Mouse (Mus musculus): ENCODE measurements around the gene Aox1. TPM values are rescaled to one million over a fixed set of nuclear protein-coding genes. Genes with fewer than 3 reads are reported as not detected.

Gene Aox1
- 2.4 TPM for polyA plus RNA-seq (2012; fragmentation: generic; extraction: Trizol)

DNA sequence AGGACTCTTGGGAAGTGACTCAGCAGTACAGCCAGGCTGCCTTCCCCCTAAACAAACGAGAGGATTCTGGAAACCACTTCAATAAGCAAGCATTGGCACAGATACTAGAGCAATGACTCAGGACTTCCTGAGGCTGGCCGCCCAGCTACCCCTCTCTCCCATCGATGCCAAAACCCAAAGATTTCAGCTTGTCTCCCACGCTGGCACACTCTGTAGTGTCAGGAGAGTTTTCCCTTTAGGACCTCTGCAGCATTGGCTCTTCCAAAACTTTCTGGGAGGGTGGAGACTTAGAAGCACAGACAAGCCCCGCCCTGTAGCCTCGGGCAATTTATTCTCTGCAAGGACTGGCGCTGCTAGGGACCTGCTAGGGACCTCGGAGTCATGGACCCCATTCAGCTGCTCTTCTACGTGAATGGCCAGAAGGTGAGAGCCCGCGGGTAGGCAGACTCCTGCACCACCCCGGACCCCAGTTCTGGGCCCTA is at the start of gene Aox1:
Aox1 (plus strand) TSS at position 296 of the 482 bp plus-strand sequence.
- H3K4me2 ChIP-seq (ENCODE audit: low read depth): peak within 1 kb of the TSS; percentile 77
- H3K27me3 ChIP-seq (ENCODE audit: control insufficient read depth, insufficient read depth, insufficient read length): no peaks in the 10 kb centered on the region
- H3K36me3 ChIP-seq (ENCODE audit: control insufficient read depth, insufficient read depth): no peaks in the 10 kb centered on the region

DNA sequence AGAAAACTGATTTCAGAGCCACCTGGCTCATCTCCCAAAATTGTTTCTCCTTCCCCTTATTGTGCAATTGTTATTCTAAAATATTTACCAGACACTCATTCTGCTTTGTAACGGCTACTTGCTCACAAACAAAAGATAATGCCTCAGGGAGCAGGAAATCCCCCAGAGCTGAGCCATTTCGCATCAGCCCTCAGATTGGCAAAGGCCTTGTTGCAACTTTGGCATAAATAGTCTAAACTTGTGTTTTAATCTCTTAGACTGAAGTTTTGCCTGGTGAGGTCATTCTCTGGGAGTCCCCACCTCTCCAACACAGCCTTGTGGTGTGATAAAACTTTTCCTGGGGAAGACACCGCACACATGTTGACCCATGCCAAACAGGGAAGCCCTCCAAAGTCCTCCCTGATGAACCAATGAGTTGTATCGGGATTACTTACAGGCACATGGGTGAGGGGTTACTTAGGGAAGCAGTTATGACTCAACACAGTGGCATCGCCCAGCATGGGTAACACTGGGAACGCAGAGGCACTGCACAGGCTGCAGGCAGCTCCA is 40.6 kb upstream of the Aox1 start:
- TF ChIP-seq CEBPB (IDR thresholded peaks at IDR 0.05; ENCODE audit: insufficient read depth, poor library complexity, severe bottlenecking) (peak; percentile 78), USF1 (IDR thresholded peaks at IDR 0.05; ENCODE audit: low read depth) (no peak)
- Histone ChIP-seq H3K27me3 (ENCODE audit: control insufficient read depth, insufficient read depth, insufficient read length) (no peaks in the 10 kb centered on the region), H3ac (ENCODE audit: control insufficient read depth, insufficient read length) (no peak overlapping the region), H3K79me2 (ENCODE audit: control insufficient read depth, insufficient read depth) (no peaks in the 10 kb centered on the region), H3K4me2 (ENCODE audit: low read depth) (peak overlapping the region; percentile 62), H3K36me3 (ENCODE audit: control insufficient read depth, insufficient read depth) (no peaks in the 10 kb centered on the region), H3K4me3 (no peak overlapping the region)

More for the DNA sequence above, at the start of gene Aox1:
- Histone ChIP-seq H3ac (ENCODE audit: control insufficient read depth, insufficient read length) (no peak within 1 kb of the TSS), H3K79me2 (ENCODE audit: control insufficient read depth, insufficient read depth) (peaks cover 3% of the 10 kb centered on the region), H3K4me3 (peak within 1 kb of the TSS; percentile 34)
- no peak for TF ChIP-seq MAX (IDR thresholded peaks at IDR 0.05; ENCODE audit: low read depth)
- peak; percentile 54 for TF ChIP-seq POLR2A (IDR thresholded peaks at IDR 0.05; ENCODE audit: insufficient read length, low read depth)
- TF ChIP-seq CEBPB (IDR thresholded peaks at IDR 0.05; ENCODE audit: insufficient read depth, poor library complexity, severe bottlenecking): 0 out of 2 replicates have a peak, but pooled peaks have one; percentile 24
- TF ChIP-seq POLR2AphosphoS2 (IDR thresholded peaks at IDR 0.05; ENCODE audit: insufficient read length, low read depth): peak; percentile 57

- H3ac ChIP-seq (ENCODE audit: control insufficient read depth, insufficient read length): no peak overlapping the region
- TF ChIP-seq MAX (IDR thresholded peaks at IDR 0.05; ENCODE audit: low read depth) (no peak), USF1 (IDR thresholded peaks at IDR 0.05; ENCODE audit: low read depth) (no peak), TCF12 (IDR thresholded peaks at IDR 0.05; ENCODE audit: insufficient read depth, poor library complexity, severe bottlenecking) (no peak), CEBPB (IDR thresholded peaks at IDR 0.05; ENCODE audit: insufficient read depth, poor library complexity, severe bottlenecking) (no peak), POLR2A (IDR thresholded peaks at IDR 0.05; ENCODE audit: insufficient read length, low read depth) (no peak), POLR2AphosphoS2 (IDR thresholded peaks at IDR 0.05; ENCODE audit: insufficient read length, low read depth) (no peak), REST (IDR thresholded peaks at IDR 0.05; ENCODE audit: insufficient read depth, insufficient read length) (no peak), MYOG (IDR thresholded peaks at IDR 0.05; ENCODE audit: control insufficient read depth in 1 of 3, insufficient read depth in 1 of 3, insufficient read length in 2 of 3, low read depth in 2 of 3) (no peak)
- no peak overlapping the region for H3K4me2 ChIP-seq (ENCODE audit: low read depth)
- H3K4me3 ChIP-seq: no peak overlapping the region
- H3K27me3 ChIP-seq (ENCODE audit: control insufficient read depth, insufficient read depth, insufficient read length): no peaks in the 10 kb centered on the region
- H3K79me2 ChIP-seq (ENCODE audit: control insufficient read depth, insufficient read depth): peaks cover 3% of the 10 kb centered on the region
- H3K36me3 ChIP-seq (ENCODE audit: control insufficient read depth, insufficient read depth): no peaks in the 10 kb centered on the region
Measured at GRCm38 (mm10) chr1:57991277-57991676, 38.5 kb upstream of the Aox1 start.

- H3K36me3 ChIP-seq (ENCODE audit: control insufficient read depth, insufficient read depth): no peaks in the 10 kb centered on the region
- peaks cover 35% of the 10 kb centered on the region for H3K79me2 ChIP-seq (ENCODE audit: control insufficient read depth, insufficient read depth)
- H3K4me3 ChIP-seq: peak within 1 kb of the TSS; percentile 71
- peak within 1 kb of the TSS; percentile 49 for H3ac ChIP-seq (ENCODE audit: control insufficient read depth, insufficient read length)
- TF ChIP-seq SRF (IDR thresholded peaks at IDR 0.05; ENCODE audit: control insufficient read depth, insufficient read length, low read depth) (peak; percentile 8), TCF3 (IDR thresholded peaks at IDR 0.05; ENCODE audit: insufficient read length, low read depth) (no peak), REST (IDR thresholded peaks at IDR 0.05; ENCODE audit: insufficient read depth, insufficient read length) (no peak), MAX (IDR thresholded peaks at IDR 0.05; ENCODE audit: low read depth) (peak; percentile 24), POLR2A (IDR thresholded peaks at IDR 0.05; ENCODE audit: insufficient read length, low read depth) (peak; percentile 85), E2F4 (IDR thresholded peaks at IDR 0.05; ENCODE audit: insufficient read depth) (peak; percentile 96), MYOD1 (IDR thresholded peaks at IDR 0.05; ENCODE audit: control insufficient read depth in 1 of 3, insufficient read length in 2 of 3, low read depth in 2 of 3) (no peak), CEBPB (IDR thresholded peaks at IDR 0.05; ENCODE audit: insufficient read depth, poor library complexity, severe bottlenecking) (no peak), POLR2AphosphoS2 (IDR thresholded peaks at IDR 0.05; ENCODE audit: insufficient read length, low read depth) (peak; percentile 80), MYOG (IDR thresholded peaks at IDR 0.05; ENCODE audit: control insufficient read depth in 1 of 3, insufficient read depth in 1 of 3, insufficient read length in 2 of 3, low read depth in 2 of 3) (no peak), TCF12 (IDR thresholded peaks at IDR 0.05; ENCODE audit: insufficient read depth, poor library complexity, severe bottlenecking) (no peak), USF1 (IDR thresholded peaks at IDR 0.05; ENCODE audit: low read depth) (no peak)
- no peaks in the 10 kb centered on the region for H3K27me3 ChIP-seq (ENCODE audit: control insufficient read depth, insufficient read depth, insufficient read length)
- peak within 1 kb of the TSS; percentile 82 for H3K4me2 ChIP-seq (ENCODE audit: low read depth)
Measured at GRCm38 (mm10) chr1:57995432-57996132, 34.1 kb upstream of the Aox1 start, which contains the start of gene Sgo2a. Sgo2a (plus strand) TSS chr1:57995971.

DNA sequence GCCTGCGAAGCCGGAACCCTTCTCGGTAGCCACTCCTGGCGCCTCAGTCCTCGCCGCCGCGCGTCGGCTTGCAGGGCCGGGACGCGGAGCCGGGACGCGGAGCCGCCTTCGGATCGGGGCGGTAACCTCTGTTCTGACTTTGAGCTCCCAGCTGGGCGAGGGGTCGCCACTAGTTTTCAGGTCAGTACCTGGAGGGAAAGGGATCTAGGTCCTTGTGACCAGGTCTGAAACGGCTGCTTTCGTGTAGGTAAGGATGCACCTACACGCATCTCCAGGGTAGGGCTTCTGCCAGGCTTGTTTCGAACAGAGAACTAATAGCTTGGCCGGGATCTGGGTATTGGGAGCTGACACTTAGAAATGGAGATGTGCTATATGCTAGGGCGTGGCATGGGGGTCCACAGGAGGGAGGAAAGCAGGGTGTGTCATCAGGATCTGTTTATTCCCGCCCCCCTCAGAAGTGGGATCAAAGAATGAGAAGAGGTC is 33.6 kb upstream of the Aox1 start:
- peak overlapping the region; percentile 73 for H3K4me2 ChIP-seq (ENCODE audit: low read depth)
- H3ac ChIP-seq (ENCODE audit: control insufficient read depth, insufficient read length): peak overlapping the region; percentile 49
- H3K79me2 ChIP-seq (ENCODE audit: control insufficient read depth, insufficient read depth): peaks cover 35% of the 10 kb centered on the region
- TF ChIP-seq TCF12 (IDR thresholded peaks at IDR 0.05; ENCODE audit: insufficient read depth, poor library complexity, severe bottlenecking) (no peak), MYOG (IDR thresholded peaks at IDR 0.05; ENCODE audit: control insufficient read depth in 1 of 3, insufficient read depth in 1 of 3, insufficient read length in 2 of 3, low read depth in 2 of 3) (no peak), POLR2A (IDR thresholded peaks at IDR 0.05; ENCODE audit: insufficient read length, low read depth) (no peak), MYOD1 (IDR thresholded peaks at IDR 0.05; ENCODE audit: control insufficient read depth in 1 of 3, insufficient read length in 2 of 3, low read depth in 2 of 3) (no peak), SRF (IDR thresholded peaks at IDR 0.05; ENCODE audit: control insufficient read depth, insufficient read length, low read depth) (no peak), REST (IDR thresholded peaks at IDR 0.05; ENCODE audit: insufficient read depth, insufficient read length) (no peak), E2F4 (IDR thresholded peaks at IDR 0.05; ENCODE audit: insufficient read depth) (no peak), POLR2AphosphoS2 (IDR thresholded peaks at IDR 0.05; ENCODE audit: insufficient read length, low read depth) (no peak), TCF3 (IDR thresholded peaks at IDR 0.05; ENCODE audit: insufficient read length, low read depth) (no peak), CEBPB (IDR thresholded peaks at IDR 0.05; ENCODE audit: insufficient read depth, poor library complexity, severe bottlenecking) (no peak), USF1 (IDR thresholded peaks at IDR 0.05; ENCODE audit: low read depth) (no peak), MAX (IDR thresholded peaks at IDR 0.05; ENCODE audit: low read depth) (no peak)
- peak overlapping the region; percentile 71 for H3K4me3 ChIP-seq
- no peaks in the 10 kb centered on the region for H3K36me3 ChIP-seq (ENCODE audit: control insufficient read depth, insufficient read depth)
- H3K27me3 ChIP-seq (ENCODE audit: control insufficient read depth, insufficient read depth, insufficient read length): no peaks in the 10 kb centered on the region

All from myocyte (in vitro differentiated cells).